In the genomic region with DNA sequence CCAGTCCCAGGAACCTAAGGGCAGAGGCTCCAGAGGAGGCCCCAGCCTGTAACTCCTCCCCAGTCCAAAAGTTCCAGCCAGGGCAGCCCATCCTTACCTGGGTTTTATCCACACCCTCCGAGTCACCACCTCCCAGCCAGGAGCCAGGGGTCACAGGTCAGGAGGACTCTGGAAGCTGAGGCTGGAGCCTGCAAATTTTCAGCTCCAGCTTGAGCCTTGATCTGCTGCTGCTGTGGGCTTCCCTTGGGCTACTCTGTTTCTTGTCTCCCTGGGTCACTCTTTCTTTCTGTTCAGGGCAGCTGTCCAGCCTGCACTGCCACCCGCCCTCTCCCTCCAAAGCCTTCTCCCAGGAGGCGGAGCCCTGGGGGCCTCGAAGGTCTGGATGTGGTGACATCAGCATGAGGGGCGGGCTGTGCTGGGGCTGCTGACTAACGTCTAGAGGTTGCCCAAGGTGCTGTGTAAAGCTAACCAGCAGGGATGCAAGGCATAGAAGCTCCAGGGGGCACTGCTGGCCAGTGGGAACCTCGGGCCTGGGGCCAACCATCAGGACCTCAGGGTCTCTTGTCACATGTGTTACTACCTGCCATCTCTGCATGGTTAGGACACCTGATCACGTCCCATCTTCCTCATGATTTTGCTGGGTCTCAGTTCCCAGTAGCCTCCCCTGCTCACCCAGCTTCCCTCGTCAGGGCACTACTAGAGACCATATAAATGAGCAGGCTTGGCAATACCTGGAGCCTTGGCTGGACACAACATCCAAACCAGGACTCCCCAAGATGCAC, we compare ENCODE assay signal across 7 mouse cellular contexts. TPM values are rescaled to one million over a fixed set of nuclear protein-coding genes. Genes with fewer than 3 reads are reported as not detected.
DNase-seq lines count a peak whose midpoint lies in the region; ATAC-seq and TF ChIP-seq lines count a peak whose summit lies in the region.

Gene Myo7a, minus strand, starts transcription at position 346 of the 782 bp plus-strand sequence.

- TF ChIP-seq RAD21 in CH12.LX (IDR thresholded peaks at IDR 0.05; ENCODE audit: low read depth, low read length) (no peak), MEL (IDR thresholded peaks at IDR 0.05; ENCODE audit: low read depth, low read length) (no peak)

- no peak for DNase-seq in CH12.LX (ENCODE audit: extremely low read depth)
- DNase-seq in MEL (ENCODE audit: low read depth, low spot score) = no peak
- no peak for DNase-seq in thymus, postnatal 36 days

- H3K4me3 ChIP-seq in CH12.LX (replicated peaks in 1 of 3; ENCODE audit: low read depth in 2 of 3, low read length in 2 of 3, poor library complexity in 1 of 3) (peak within 1 kb of the TSS in 2 of 3 experiments; percentile 19 to 48), MEL (ENCODE audit: control insufficient read depth in 1 of 2, insufficient read depth in 1 of 2, low read depth in 2 of 2, low read length in 2 of 2) (peak within 1 kb of the TSS; percentile 49; a peak in 3 of 4 replicates)
- peak within 1 kb of the TSS; percentile 29 for H3K4me3 ChIP-seq in embryonic facial prominence, embryonic 15.5 days (replicated peaks)
- H3K4me3 ChIP-seq in hindbrain, embryonic 16.5 days (ENCODE audit: low read length) = peak within 1 kb of the TSS; percentile 24
- H3K4me3 ChIP-seq in limb, embryonic 15.5 days = peak within 1 kb of the TSS; percentile 25
- peak within 1 kb of the TSS; percentile 31 for H3K4me3 ChIP-seq in neural tube, embryonic 15.5 days (replicated peaks)

- no peaks in the 10 kb centered on the region for H3K9me3 ChIP-seq in CH12.LX (replicated peaks; ENCODE audit: low read length)
- no peaks in the 10 kb centered on the region for H3K9me3 ChIP-seq in MEL (replicated peaks; ENCODE audit: insufficient read depth, low read length)
- no peaks in the 10 kb centered on the region for H3K9me3 ChIP-seq in embryonic facial prominence, embryonic 15.5 days (replicated peaks)
- H3K9me3 ChIP-seq in hindbrain, embryonic 16.5 days (ENCODE audit: control insufficient read depth, low read length) = no peaks in the 10 kb centered on the region
- no peaks in the 10 kb centered on the region for H3K9me3 ChIP-seq in limb, embryonic 15.5 days
- H3K9me3 ChIP-seq in neural tube, embryonic 15.5 days (replicated peaks) = no peaks in the 10 kb centered on the region

- in situ Hi-C loops in CH12.LX (cut with MboI; ENCODE audit: low pct_ligation_motif_present, low pct_unique_long_range_greater_than_20kb, low sequenced_read_pairs) = loop anchor here (5.0 to 10.0 kb wide), 4 partner anchors 47 to 365 kb away; no protein-coding TSS in a partner anchor

- H3K27ac ChIP-seq in CH12.LX (ENCODE audit: insufficient read depth, low read depth) (no peak within 1 kb of the TSS), MEL (ENCODE audit: control insufficient read depth, low read depth, low read length) (no peak within 1 kb of the TSS)
- no peak within 1 kb of the TSS for H3K27ac ChIP-seq in embryonic facial prominence, embryonic 15.5 days (replicated peaks)
- H3K27ac ChIP-seq in hindbrain, embryonic 16.5 days (ENCODE audit: low read depth, low read length) = no peak within 1 kb of the TSS
- H3K27ac ChIP-seq in limb, embryonic 15.5 days = no peak within 1 kb of the TSS
- no peak within 1 kb of the TSS for H3K27ac ChIP-seq in neural tube, embryonic 15.5 days (replicated peaks)

- H3K79me2 ChIP-seq in CH12.LX (replicated peaks; ENCODE audit: control insufficient read depth, extremely low read depth, insufficient read depth, poor library complexity, severe bottlenecking) (no peaks in the 10 kb centered on the region), MEL (ENCODE audit: control insufficient read depth, insufficient read depth, low read length, poor library complexity) (no peaks in the 10 kb centered on the region)

- peak within 1 kb of the TSS; percentile 76 for H3K4me2 ChIP-seq in CH12.LX (ENCODE audit: insufficient read depth, low read depth, poor library complexity, severe bottlenecking)
- peak within 1 kb of the TSS; percentile 57 for H3K4me2 ChIP-seq in embryonic facial prominence, embryonic 15.5 days (replicated peaks)
- peak within 1 kb of the TSS; percentile 57 for H3K4me2 ChIP-seq in hindbrain, embryonic 16.5 days (ENCODE audit: low read length)
- H3K4me2 ChIP-seq in limb, embryonic 15.5 days = peak within 1 kb of the TSS; percentile 49
- H3K4me2 ChIP-seq in neural tube, embryonic 15.5 days = peak within 1 kb of the TSS; percentile 58

- H3K27me3 ChIP-seq in CH12.LX (replicated peaks) (peaks cover 18% of the 10 kb centered on the region), MEL (ENCODE audit: control insufficient read depth in 1 of 2, insufficient read depth in 2 of 2, low read length in 2 of 2) (peaks cover 0 to 3% of the 10 kb centered on the region in 2 experiments; a peak in 2 of 4 replicates)
- no peaks in the 10 kb centered on the region for H3K27me3 ChIP-seq in embryonic facial prominence, embryonic 15.5 days
- H3K27me3 ChIP-seq in hindbrain, embryonic 16.5 days (replicated peaks; ENCODE audit: control insufficient read depth, insufficient read depth, low read length) = no peaks in the 10 kb centered on the region
- H3K27me3 ChIP-seq in limb, embryonic 15.5 days = no peaks in the 10 kb centered on the region
- no peaks in the 10 kb centered on the region for H3K27me3 ChIP-seq in neural tube, embryonic 15.5 days (replicated peaks)

- TF ChIP-seq CTCF in CH12.LX (conservative IDR thresholded peaks at IDR 0.05 in 1 of 2, IDR thresholded peaks at IDR 0.05 in 1 of 2; ENCODE audit: low read depth in 2 of 2, low read length in 2 of 2) (no peak), MEL (IDR thresholded peaks at IDR 0.05 in 2 of 3, conservative IDR thresholded peaks at IDR 0.05 in 1 of 3; ENCODE audit: control insufficient read depth in 1 of 3, insufficient read depth in 1 of 3, low read depth in 2 of 3, low read length in 3 of 3, poor library complexity in 1 of 3, severe bottlenecking in 1 of 3) (no peak)

- ATAC-seq in embryonic facial prominence, embryonic 15.5 days (ENCODE audit: insufficient number of reproducible peaks, low FRiP score, low TSS enrichment, low read depth) = no peak
- 0 out of 2 replicates have a peak, but pooled peaks have one; percentile 10 for ATAC-seq in hindbrain, embryonic 16.5 days
- ATAC-seq in limb, embryonic 15.5 days (ENCODE audit: insufficient number of reproducible peaks, low FRiP score, low TSS enrichment, low read depth) = no peak
- no peak for ATAC-seq in neural tube, embryonic 15.5 days (ENCODE audit: low FRiP score)

- H3K4me1 ChIP-seq in CH12.LX (ENCODE audit: control insufficient read depth in 1 of 2, insufficient read depth in 2 of 2) (peaks cover 2 to 12% of the 10 kb centered on the region in 2 experiments; a peak in 2 of 4 replicates), MEL (ENCODE audit: control insufficient read depth in 1 of 2, insufficient read depth in 2 of 2, low read length in 2 of 2) (no peaks in the 10 kb centered on the region)
- H3K4me1 ChIP-seq in embryonic facial prominence, embryonic 15.5 days = peaks cover 20% of the 10 kb centered on the region
- peaks cover 3% of the 10 kb centered on the region for H3K4me1 ChIP-seq in hindbrain, embryonic 16.5 days (ENCODE audit: control insufficient read depth, insufficient read depth, low read depth, low read length)
- H3K4me1 ChIP-seq in limb, embryonic 15.5 days = peaks cover 14% of the 10 kb centered on the region
- peaks cover 5% of the 10 kb centered on the region for H3K4me1 ChIP-seq in neural tube, embryonic 15.5 days

- dilution Hi-C loops in CH12.LX (cut with MboI; ENCODE audit: extremely low pct_ligation_motif_present, extremely low pct_unique_long_range_greater_than_20kb, low sequenced_read_pairs) = no loop called here

- TF ChIP-seq EP300 in CH12.LX (IDR thresholded peaks at IDR 0.05; ENCODE audit: low read length) (no peak), MEL (IDR thresholded peaks at IDR 0.05; ENCODE audit: low read depth in 1 of 2, low read length in 2 of 2) (no peak)

- H3K36me3 ChIP-seq in CH12.LX (replicated peaks in 1 of 2; ENCODE audit: control insufficient read depth in 1 of 2, insufficient read depth in 1 of 2, low read length in 1 of 2) (no peaks in the 10 kb centered on the region), MEL (ENCODE audit: control insufficient read depth in 1 of 2, insufficient read depth in 2 of 2, low read length in 2 of 2) (no peaks in the 10 kb centered on the region)
- H3K36me3 ChIP-seq in embryonic facial prominence, embryonic 15.5 days = no peaks in the 10 kb centered on the region
- no peaks in the 10 kb centered on the region for H3K36me3 ChIP-seq in hindbrain, embryonic 16.5 days (ENCODE audit: control insufficient read depth, insufficient read depth, low read length)
- H3K36me3 ChIP-seq in limb, embryonic 15.5 days = no peaks in the 10 kb centered on the region
- H3K36me3 ChIP-seq in neural tube, embryonic 15.5 days = peaks cover 4% of the 10 kb centered on the region

- TF ChIP-seq POLR2A in CH12.LX (IDR thresholded peaks at IDR 0.05; ENCODE audit: low read depth, low read length) (no peak), MEL (IDR thresholded peaks at IDR 0.05; ENCODE audit: control insufficient read depth in 1 of 2, insufficient read depth in 1 of 2, low read depth in 1 of 2, low read length in 2 of 2, poor library complexity in 1 of 2) (no peak)

- H3K9ac ChIP-seq in CH12.LX (ENCODE audit: insufficient read depth, low read depth) = 0 out of 2 replicates have a peak within 1 kb of the TSS, but pooled peaks have one; percentile 19
- peak within 1 kb of the TSS; percentile 25 for H3K9ac ChIP-seq in MEL (ENCODE audit: control insufficient read depth, low read depth, low read length, poor library complexity, severe bottlenecking)
- H3K9ac ChIP-seq in embryonic facial prominence, embryonic 15.5 days = no peak within 1 kb of the TSS
- H3K9ac ChIP-seq in hindbrain, embryonic 16.5 days (ENCODE audit: low read depth, low read length) = peak within 1 kb of the TSS; percentile 47
- 0 out of 2 replicates have a peak within 1 kb of the TSS, but pooled peaks have one; percentile 21 for H3K9ac ChIP-seq in limb, embryonic 15.5 days
- H3K9ac ChIP-seq in neural tube, embryonic 15.5 days (replicated peaks) = no peak within 1 kb of the TSS; the same call in 1 of the 2 replicates

- WGBS in embryonic facial prominence, embryonic 15.5 days = 37% methylated on average over 9 of the region's 9 CpGs
- 33% methylated on average over 9 of the region's 9 CpGs for WGBS in hindbrain, embryonic 16.5 days
- WGBS in limb, embryonic 15.5 days = 31% methylated on average over 9 of the region's 9 CpGs
- 35% methylated on average over 9 of the region's 9 CpGs for WGBS in neural tube, embryonic 15.5 days

RNA-seq across cellular contexts. Expression of gene Myo7a, which starts in this region (rescaled TPM):
- total RNA-seq in CH12.LX (2012; rRNA removed) = 11.3 and 13.2 TPM in 2 replicates
- 12.9 and 14.0 TPM in 2 replicates for total RNA-seq in CH12.LX (2014; rRNA removed)
- polyA plus RNA-seq in CH12.LX (2012; ENCODE audit: insufficient read length, low read depth) = 28.0 and 29.7 TPM in 2 replicates
- 1.3 and 1.4 TPM in 2 replicates for total RNA-seq in MEL (2012; rRNA removed)
- 1 to 10 TPM in 1 of 2 experiments, not detected in 1; 7.5 TPM for polyA plus RNA-seq in MEL (2012; ENCODE audit: insufficient read depth in 1 of 2, insufficient read length in 2 of 2, low read depth in 1 of 2, low replicate concordance in 2 of 2, missing spikeins in 1 of 2)
- polyA plus RNA-seq in embryonic facial prominence, embryonic 15.5 days (2015; fragmentation: Nextera tagmentation; extraction: Ambion mirVana) = 7.2 and 9.8 TPM in 2 replicates
- polyA plus RNA-seq in hindbrain, embryonic 16.5 days (2015; fragmentation: Nextera tagmentation; extraction: Ambion mirVana) = 13.9 and 22.8 TPM in 2 replicates
- polyA plus RNA-seq in limb, embryonic 15.5 days (2015; fragmentation: Nextera tagmentation; extraction: Ambion mirVana) = 8.0 and 8.1 TPM in 2 replicates
- 14.4 and 16.0 TPM in 2 replicates for polyA plus RNA-seq in neural tube, embryonic 15.5 days (2015; fragmentation: Nextera tagmentation; extraction: Ambion mirVana)

Comparison
In these comparisons a context has a peak if more than half of its experiments do, and no peak if none do; other contexts are left out.
1. H3K9ac ChIP-seq: peak in CH12.LX (single experiment), MEL (single experiment), hindbrain, embryonic 16.5 days (single experiment) and limb, embryonic 15.5 days (single experiment); none in embryonic facial prominence, embryonic 15.5 days (single experiment) and neural tube, embryonic 15.5 days (single experiment).
2. Peak in every context shown above with its lines, with median percentiles within 50 percentile points of each other: H3K4me2 ChIP-seq and H3K4me3 ChIP-seq.